Mouse (Mus musculus) cerebral cortex, adult 2 months (tissue): ENCODE data around the gene Nat8f7.

Experiments used
- WGBS: fragments of 180-500 bp; shearing (Covaris S2); methylation state at CpG from one replicate; pipeline ENCODE4 v1.1.7; 2018; 5-methylcytosine and 5-hydroxymethylcytosine counted together

Nat8f7 gene

GRCm38 (mm10) chr6:85713105-85713504 is at the start of gene Nat8f7:
Gene Nat8f7, minus strand, starts transcription at chr6:85713205.
- WGBS, result 76% methylated on average over 10 of the region's 10 CpGs

GRCm38 (mm10) chr6:85762678-85763077 is 49.7 kb upstream of the Nat8f7 start:
- 84% methylated on average over 2 of the region's 2 CpGs for WGBS

GRCm38 (mm10) chr6:85755705-85756249 is 42.8 kb upstream of the Nat8f7 start:
- 78% methylated on average over 4 of the region's 6 CpGs for whole genome bisulfite sequencing

GRCm38 (mm10) chr6:85709607-85710006 is 3.4 kb downstream of the Nat8f7 start:
- WGBS, result 44% methylated on average over 1 of the region's 1 CpGs

GRCm38 (mm10) chr6:85709206-85709605 is 3.8 kb downstream of the Nat8f7 start:
- 58% methylated on average over 5 of the region's 5 CpGs for WGBS

GRCm38 (mm10) chr6:85701943-85702342 is 11.1 kb downstream of the Nat8f7 start:
- WGBS, result 69% methylated on average over 2 of the region's 4 CpGs
